Mouse (Mus musculus) left cerebral cortex, postnatal 4 days (tissue): ENCODE results near the gene Atf2. TPM values are rescaled to one million over a fixed set of nuclear protein-coding genes. Genes with fewer than 3 reads are reported as not detected.

Experiments
- DNase-seq: peaks from one replicate; pipeline ENCODE4 v3.0.0-alpha.2; 2022
- intact Hi-C: fragments of 180-260 bp; cut with DNase I; formaldehyde crosslinking; loops from one replicate; pipeline ENCODE4 v1.15.1; 2025
- total RNA-seq, 2 experiments: library from RNA; stranded (reverse); gene quantifications; 2 replicates each; pipeline ENCODE4 v1.2.3; 2021

Atf2 gene
- total RNA-seq, 2 experiments from 2014 or later, result 138 to 148 TPM

DNA sequence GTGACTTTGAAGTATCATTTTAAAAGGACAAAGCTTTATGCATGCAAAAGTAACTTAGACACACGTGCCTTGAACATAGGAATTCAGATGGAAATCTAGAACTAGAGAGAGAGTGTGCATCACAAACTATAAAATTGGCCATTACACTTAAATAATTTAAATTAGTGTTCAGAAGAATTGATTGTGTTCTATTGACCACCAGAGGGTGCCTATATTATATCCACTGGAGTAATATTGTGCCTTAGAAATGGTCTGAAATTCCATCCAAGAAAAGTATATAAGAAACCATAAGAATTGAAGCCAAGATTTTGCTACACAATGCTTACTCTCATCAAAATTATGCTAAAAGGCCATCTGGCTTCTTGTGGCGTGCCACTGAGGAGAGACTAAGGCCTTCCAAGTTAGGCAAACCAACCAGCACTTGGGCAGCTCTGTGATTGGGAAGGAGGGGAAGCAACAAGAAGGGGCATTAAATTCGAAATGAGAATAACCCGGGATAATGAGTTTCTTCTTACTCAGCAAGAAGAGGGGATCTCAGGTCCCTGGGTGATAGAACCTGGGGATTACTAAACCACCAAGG is 113.3 kb downstream of the Atf2 start:
- peak; percentile 26 for DNase-seq
- intact Hi-C loops, result no loop called here

DNA sequence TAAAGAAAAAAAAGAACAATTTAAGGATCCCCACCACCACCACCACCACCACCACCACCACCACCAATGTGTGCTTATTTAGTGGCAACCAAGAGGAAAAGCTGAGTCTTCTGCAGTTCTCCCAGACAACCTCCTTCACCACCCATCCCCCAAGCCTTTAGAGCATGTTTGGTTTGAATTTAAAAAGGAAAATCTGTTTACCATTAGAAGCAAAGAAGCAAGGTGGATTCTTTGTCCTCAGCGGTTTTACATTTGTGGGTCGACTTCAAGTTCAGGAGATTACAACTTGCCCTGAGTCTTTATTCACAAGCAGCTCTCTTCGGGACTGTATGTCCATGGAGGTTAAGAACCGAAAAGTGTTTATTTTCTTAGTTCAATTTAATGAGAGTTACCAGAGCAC is 115.5 kb downstream of the Atf2 start:
- intact Hi-C loops, result no loop called here
- no peak for DNase-seq

DNA sequence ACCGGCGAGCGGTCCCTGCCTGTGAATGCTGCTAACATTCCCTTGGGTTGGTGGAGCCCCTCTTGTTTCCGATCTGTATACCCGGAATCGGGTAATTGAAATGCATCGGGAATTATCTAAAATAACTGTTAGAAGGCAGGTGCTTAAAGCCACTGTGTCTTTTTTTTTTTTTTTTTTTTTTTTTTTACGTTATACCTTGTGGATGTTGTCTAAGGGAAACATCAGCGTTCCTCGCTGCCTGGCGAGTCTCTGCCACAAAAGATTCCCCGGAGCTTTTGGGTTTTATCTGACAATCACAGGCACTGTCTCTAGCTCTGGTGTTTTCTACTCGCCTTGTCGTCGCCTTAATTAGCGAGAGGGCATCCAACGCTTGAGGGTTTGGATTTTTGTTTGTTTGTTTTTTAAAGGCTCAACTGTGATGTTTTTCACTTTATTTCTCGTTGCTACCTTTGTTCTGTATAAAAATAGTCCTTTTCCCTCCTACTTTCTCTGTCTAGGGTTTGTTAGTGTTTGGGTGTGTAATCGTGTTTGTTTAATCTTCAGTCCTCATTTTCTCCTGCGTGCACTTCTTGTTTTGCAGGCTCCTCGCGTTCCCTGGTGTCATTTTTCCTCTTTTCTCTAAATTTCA is 116.6 kb downstream of the Atf2 start:
- intact Hi-C loops, result no loop called here
- no peak for DNase-seq

DNA sequence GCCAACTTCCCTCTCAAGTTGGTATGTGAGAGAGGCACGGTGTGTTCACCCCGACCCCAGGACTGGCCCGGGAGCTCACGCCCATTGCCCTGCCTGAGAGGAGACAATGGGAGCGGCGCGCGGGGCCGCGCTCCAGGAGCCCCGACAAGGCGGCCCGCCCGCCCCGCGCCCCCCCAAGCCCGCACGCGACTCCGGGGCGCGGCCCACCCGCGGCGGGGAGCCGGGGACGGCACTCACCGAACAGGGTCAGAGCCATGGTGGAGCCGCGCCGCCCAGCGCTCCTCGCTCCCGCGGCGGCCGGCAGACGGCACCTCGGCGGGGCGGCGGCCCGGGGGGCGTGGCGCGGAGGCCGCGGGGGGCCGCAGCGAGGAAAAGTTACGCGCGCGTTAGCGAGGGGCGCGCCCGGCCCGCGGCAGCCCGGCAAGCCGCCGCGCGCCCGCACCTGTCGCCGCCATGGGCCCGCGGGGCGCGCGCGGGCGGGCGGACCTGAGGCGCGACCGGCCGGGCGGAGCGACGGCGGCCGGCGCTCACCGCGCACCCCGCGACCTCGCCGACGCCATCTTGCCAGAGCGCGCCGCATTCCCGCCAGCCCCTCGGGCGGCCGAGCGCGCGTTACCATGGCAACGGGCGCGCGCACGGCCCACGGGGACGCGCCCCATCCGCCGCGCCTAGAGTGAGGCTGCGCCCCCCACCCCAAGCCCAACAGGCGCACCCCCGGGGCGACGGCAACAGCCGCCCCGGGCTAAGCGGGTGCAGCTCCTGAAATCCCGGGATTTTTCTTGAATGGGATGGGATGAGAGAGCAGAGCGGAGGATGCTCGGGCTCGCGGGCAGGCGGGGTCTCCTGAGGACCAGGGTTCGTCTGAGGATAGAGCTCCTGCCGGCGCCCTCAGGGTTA is 117.4 kb downstream of the Atf2 start, which contains the start of gene Chn1:
Chn1 (minus strand) TSS at position 561 of the 897 bp plus-strand sequence.
- intact Hi-C loops, result no loop called here
- DNase-seq, result peak; percentile 80

DNA sequence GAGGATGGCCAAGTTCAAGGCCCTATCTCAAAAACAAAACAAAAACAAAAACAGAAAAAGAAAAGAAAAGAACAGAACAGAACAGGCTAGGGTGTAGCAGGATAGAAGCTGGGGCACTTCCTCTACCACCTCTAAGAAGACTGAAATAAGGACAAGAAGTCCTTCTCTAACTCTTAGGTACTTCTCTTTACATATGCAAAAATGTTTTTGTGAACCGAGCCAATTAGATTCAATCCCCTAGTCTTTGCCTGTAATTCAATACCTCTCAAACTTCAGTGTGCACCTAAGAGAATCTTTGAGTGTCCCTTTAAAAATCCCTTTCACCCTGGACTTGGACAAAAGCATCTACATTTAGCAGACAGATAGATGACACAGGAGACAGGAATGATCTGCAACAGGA is 119.5 kb downstream of the Atf2 start:
- no peak for DNase-seq
- intact Hi-C loops, result no loop called here

DNA sequence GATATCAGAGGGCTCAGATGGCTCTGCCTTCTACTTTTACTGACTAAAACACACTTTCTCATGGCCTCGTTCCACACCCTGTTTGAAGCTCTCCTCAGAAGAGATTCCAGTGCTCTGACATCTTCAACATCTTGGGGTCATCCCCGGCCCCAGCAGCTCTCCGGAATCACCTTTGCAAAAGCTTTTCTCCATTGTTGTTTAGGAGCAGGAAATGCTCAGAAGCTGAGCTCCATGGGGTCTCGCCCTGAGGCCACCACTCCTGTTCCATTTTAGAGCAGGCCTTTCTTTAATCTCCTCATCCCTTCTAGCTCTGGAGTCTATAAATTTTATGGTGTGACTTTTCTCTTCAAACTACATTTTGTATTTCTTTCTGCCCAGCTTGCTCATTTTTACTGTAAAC is 123.8 kb downstream of the Atf2 start:
- intact Hi-C loops, result no loop called here
- DNase-seq, result no peak

Other genes starting within 250 kb of the Atf2 start
- gene Chn1, start 117.3 kb downstream of the Atf2 start, total RNA-seq, result 100 to 1,000 TPM; 262 to 289 TPM
- gene Atp5g3, start 18.7 kb upstream of the Atf2 start, total RNA-seq, result 100 to 1,000 TPM; 514 to 519 TPM